Mouse (Mus musculus): ENCODE data around the gene H3f3b. TPM values are rescaled to one million over a fixed set of nuclear protein-coding genes. Genes with fewer than 3 reads are reported as not detected.
"Not testable (repeated sequence)": the region's sequence is repeated elsewhere in the genome, so short reads cannot be mapped to it uniquely, and the experiment has no call there.

H3f3b gene
- total RNA-seq, 2 experiments from 2014 or later: 252 TPM

DNA sequence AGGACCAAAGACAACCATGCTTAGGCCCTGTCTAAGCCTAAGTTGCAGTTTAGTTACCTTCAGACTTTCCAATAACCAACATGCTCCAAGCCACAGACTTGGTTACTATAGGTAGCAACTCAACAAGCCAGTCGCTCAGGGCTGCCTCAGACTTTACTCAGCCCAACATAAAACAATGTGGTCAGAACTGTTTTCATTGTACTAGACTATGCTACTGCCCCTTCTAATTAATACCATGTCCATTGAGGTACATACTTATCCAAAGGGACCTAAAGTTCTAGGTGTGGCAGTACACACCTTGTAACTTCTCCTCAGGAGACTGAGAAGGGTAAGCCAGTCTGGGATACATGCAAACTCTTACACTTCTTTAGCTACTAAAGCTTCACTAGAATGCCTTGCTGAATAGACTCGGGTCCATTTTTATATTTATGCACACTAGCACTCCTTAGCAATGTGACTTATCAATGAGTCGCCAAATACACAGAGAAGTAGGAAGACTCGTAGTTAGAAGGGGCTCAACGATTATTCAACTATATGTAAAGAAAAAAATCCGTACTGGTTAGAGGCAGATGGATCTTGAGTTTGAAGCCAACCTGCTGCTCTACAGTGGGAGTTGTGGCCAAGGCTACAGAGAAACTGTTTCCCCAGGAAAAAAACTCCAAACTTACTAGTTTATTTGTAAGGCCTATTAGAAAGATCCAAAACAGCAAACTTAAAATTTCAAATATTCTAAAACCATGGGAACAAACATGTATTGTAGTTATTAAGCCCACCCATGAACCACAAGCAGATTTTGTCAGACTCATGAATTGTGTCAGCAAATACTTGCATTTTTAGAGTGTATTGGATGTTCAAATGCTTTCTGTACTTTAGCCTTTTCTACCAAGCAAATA lies 6.2 kb downstream of the H3f3b start:
- no peak for DNase-seq

DNA sequence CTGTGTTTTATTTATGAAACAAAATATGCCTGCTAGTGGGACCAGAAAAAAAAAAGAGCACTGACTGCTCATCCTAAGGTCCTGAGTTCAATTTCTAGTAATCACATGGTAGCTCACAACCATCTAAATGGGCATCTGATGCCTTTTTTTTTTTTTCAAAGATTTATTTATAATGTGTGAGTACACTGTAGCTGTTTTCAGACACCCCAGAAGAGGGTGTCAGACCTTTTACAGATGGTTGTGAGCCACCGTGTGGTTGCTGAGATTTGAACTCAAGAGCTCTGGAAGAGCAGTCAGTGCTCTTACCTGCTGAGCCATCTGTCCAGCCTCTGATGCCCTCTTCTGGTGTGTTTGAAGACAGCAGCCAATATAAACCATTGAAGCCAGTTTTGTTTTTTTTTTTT lies 7.2 kb downstream of the H3f3b start:
- DNase-seq: no peak

- DNase-seq: peak; percentile 45
Measured at GRCm38 (mm10) chr11:116019976-116020411, 7.8 kb downstream of the H3f3b start.

DNA sequence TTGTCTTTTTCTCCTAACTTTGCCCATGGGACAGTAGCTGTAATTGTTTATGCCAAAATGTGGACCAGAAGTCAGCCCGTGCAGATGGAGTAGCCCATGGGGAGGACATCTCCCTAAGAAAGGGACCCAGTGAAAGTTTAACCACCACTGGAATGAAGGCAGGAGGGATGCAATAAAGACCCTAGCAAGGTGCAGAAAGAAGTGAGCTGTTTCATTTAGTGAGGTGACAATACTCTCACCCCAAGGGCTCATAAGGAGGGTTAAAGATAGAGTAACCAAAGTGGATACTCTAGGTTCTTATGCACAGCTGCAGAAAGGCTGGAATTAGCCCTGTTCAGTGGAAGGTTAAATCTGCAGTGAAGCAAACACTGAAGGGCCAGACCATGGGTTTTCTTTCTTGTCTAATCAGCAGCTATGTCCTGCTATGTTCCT lies 8.4 kb downstream of the H3f3b start:
- DNase-seq: no peak

GRCm38 (mm10) chr11:116018867-116019266 lies 8.9 kb downstream of the H3f3b start:
- not testable (repeated sequence) for DNase-seq

DNA sequence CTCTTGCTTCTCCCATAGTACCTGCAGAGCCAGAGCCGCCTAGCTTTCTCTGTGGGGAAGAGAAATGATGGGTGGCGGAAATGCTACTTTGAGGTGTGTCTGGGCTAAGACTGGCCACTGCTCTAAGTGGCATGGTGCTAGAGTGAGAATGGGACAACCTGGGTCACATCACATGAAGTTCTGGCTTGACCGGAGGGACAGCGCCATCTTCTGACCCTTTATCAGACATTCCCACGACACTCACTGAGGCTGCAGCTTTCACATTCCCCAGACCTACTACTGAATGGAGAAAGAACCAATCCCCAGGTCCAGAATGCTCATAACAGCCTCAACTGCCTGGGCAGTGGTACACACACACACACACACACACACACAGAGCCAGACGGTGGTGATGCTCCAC lies 9.7 kb downstream of the H3f3b start:
- DNase-seq: no peak

DNA sequence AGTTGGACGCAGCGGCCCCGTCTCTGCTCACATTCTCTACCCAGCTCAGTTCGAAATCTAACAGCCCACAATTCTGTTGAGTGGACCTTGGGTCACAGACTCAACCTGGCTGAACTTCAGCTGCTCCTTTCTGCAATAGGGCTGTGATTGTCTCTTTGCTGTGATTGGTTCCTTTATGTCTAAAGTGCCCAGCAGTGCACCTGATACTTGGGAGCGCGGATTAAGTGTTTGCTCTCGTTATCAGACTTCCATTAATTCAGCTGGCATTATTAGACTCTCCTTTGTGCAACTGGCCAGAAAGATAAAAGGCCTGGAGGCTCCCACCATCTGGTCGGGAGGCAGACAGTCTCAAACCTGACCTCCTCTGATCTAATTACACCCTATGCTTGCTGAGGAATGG lies 12.9 kb downstream of the H3f3b start:
- DNase-seq: no peak

GRCm38 (mm10) chr11:116012262-116012947 lies 15.4 kb downstream of the H3f3b start, which contains the start of gene Galk1:
Gene Galk1, minus strand, starts transcription at chr11:116012719.
- DNase-seq: peak; percentile 90

- DNase-seq: no peak
Measured at GRCm38 (mm10) chr11:116011529-116012261, 16.1 kb downstream of the H3f3b start.

GRCm38 (mm10) chr11:116010948-116011347 lies 16.8 kb downstream of the H3f3b start:
- no peak for DNase-seq

DNA sequence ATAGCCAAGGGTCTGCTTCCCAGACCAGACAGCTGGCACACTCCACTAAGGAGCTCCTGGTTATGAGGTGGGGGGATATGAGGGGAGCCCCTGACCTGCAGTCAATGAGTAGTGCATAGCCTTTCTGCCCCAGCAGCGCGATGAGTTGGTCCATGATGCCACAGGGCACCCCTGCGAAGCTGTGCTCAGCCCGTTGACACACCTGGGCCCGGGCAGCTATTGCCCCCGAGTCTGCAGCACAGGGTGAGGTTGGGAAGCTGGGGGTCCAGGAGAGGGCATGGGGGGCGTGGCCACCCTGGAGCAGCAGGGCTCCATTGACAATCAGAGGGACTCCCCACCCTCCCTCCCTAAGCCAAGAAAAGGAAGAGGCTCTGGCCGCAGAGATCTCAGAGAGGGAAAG lies 17.6 kb downstream of the H3f3b start:
- no peak for DNase-seq

DNA sequence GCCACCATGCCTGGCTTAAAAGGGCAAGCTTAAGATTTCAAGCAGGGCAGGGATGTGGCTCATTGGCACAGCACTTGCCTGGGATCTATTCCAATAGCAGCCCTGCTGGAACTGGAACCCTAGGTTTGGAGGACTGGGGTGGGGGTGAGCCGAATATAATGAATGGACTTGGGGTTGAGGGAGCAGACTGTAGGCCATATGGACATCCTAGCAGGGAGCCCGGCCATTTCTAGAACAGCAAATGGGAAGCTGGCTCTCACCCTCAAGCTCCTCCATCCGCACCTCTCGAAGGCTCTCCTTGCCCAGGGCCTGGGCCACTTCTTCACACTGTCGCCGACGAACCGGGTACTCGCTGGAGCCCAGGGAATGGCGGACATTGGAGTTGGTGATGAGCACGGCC lies 18.1 kb downstream of the H3f3b start:
- no peak for DNase-seq

DNA sequence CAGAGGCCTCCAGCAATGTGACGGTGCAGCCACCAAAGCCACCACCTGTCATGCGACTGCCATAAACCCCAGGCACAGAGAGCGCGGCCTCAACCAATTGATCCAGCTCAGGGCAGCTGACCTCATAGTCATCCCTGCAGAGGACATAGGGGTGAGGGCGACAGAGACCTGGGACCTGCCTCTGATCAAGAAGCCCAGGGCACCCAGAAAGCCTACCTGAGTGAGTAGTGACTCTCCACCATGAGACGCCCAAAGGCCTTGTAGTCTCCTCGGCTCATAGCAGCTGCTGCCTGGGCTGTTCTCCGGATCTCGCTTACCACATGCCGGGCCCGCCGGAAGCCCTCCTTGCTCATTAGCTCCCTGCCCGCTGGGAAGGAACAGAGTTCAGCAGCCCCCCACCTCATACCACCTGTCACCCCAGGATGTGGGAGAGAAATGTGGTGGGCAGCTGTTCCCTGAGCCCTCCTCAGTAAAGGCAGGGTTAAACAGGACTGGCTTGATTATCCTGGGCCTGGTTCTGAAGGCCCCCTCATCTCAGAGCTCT lies 18.9 kb downstream of the H3f3b start:
- no peak for DNase-seq

- DNase-seq: no peak
Measured at GRCm38 (mm10) chr11:116008411-116008810, 19.4 kb downstream of the H3f3b start.

- DNase-seq: no peak
Measured at GRCm38 (mm10) chr11:116007095-116007850, 20.5 kb downstream of the H3f3b start.

GRCm38 (mm10) chr11:116005701-116006419 lies 21.9 kb downstream of the H3f3b start:
- no peak for DNase-seq

- DNase-seq: peak; percentile 81
Measured at GRCm38 (mm10) chr11:116004840-116005700, 22.7 kb downstream of the H3f3b start.

GRCm38 (mm10) chr11:116004186-116004823 lies 23.5 kb downstream of the H3f3b start:
- no peak for DNase-seq

GRCm38 (mm10) chr11:116002894-116003293 lies 24.9 kb downstream of the H3f3b start:
- no peak for DNase-seq

All from gastrocnemius, postnatal 10 days (tissue).